8 mouse cellular contexts compared by ENCODE assay signal in genomic region chr3:108653710-108654379, GRCm38 (mm10). TPM values are rescaled to one million over a fixed set of nuclear protein-coding genes. Genes with fewer than 3 reads are reported as not detected.
A peak's percentile ranks its signal among the peaks of the same experiment; 100 is the strongest.
DNase-seq lines count a peak whose midpoint lies in the region; ATAC-seq and TF ChIP-seq lines count a peak whose summit lies in the region.

TSS of gene Clcc1 (plus strand) at chr3:108653913.

- peak within 1 kb of the TSS; percentile 77 for H3K27ac ChIP-seq in cortical plate, adult 2 months (ENCODE audit: insufficient read depth, low read length)

- peak within 1 kb of the TSS; percentile 74 for H3K4me3 ChIP-seq in cortical plate, adult 2 months (ENCODE audit: insufficient read depth, low read length)
- H3K4me3 ChIP-seq in megakaryocyte, embryonic 14.5 days (replicated peaks): peak within 1 kb of the TSS; percentile 97

- peaks cover 2% of the 10 kb centered on the region for H3K27me3 ChIP-seq in megakaryocyte, embryonic 14.5 days (replicated peaks)

- H3K4me1 ChIP-seq in cortical plate, adult 2 months (ENCODE audit: control insufficient read depth, insufficient read depth, low read length): no peaks in the 10 kb centered on the region; the same call in 1 of the 2 replicates
- H3K4me1 ChIP-seq in megakaryocyte, embryonic 14.5 days: peaks cover 29% of the 10 kb centered on the region

- peak; percentile 88 for TF ChIP-seq POLR2A in cortical plate, adult 2 months (IDR thresholded peaks at IDR 0.05; ENCODE audit: extremely low read depth, insufficient read depth, low read length)

- H3K36me3 ChIP-seq in megakaryocyte, embryonic 14.5 days (replicated peaks; ENCODE audit: low read length): peaks cover 12% of the 10 kb centered on the region

- ATAC-seq in activated CD4-positive, CD25-positive, alpha-beta regulatory T cell, adult 4 months: peak; percentile 95

- no peak for TF ChIP-seq CTCF in cortical plate, adult 2 months (IDR thresholded peaks at IDR 0.05; ENCODE audit: extremely low read depth, insufficient read depth, low read length)

- peak; percentile 94 to 95 for DNase-seq in gastrocnemius, adult 8-10 months (ENCODE audit: low spot score in 2 of 2)
- peak; percentile 50 for DNase-seq in hindlimb bud, embryonic 11.5 days (ENCODE audit: extremely low spot score, low read depth, low spot score)
- DNase-seq in left cerebral cortex, adult 8-10 months (ENCODE audit: low spot score in 2 of 2): peak; percentile 89 to 94
- peak; percentile 96 to 97 for DNase-seq in right cerebral cortex, postnatal 10 days (ENCODE audit: low spot score in 2 of 2)
- peak; percentile 96 for DNase-seq in urinary bladder, postnatal 25 days (ENCODE audit: low spot score)

- H3K9me3 ChIP-seq in megakaryocyte, embryonic 14.5 days: peaks cover 6% of the 10 kb centered on the region; the same call in 1 of the 2 replicates

RNA-seq across cellular contexts. Expression of gene Clcc1, which starts in this region (rescaled TPM):
- 10 to 100 TPM; 55.0 to 62.4 TPM for polyA plus RNA-seq in activated CD4-positive, CD25-positive, alpha-beta regulatory T cell, adult 4 months (2017; shearing (Covaris generic))
- 43.8 and 44.6 TPM in 2 replicates for polyA plus RNA-seq in cortical plate, adult 2 months (2012; rRNA removed)
- 10 to 100 TPM; 33.9 to 45.3 (median 37.3) TPM for total RNA-seq in gastrocnemius, adult 8-10 months (2022)
- 10 to 100 TPM; 33.7 to 37.9 (median 35.7) TPM for total RNA-seq in left cerebral cortex, adult 8-10 months (2022)
- polyA plus RNA-seq in megakaryocyte, embryonic 14.5 days (2012; ENCODE audit: insufficient read depth, low replicate concordance): 1.1 and 8.2 TPM in 2 replicates

Comparison
In these comparisons a context has a peak if more than half of its experiments do, and no peak if none do; other contexts are left out.
1. Peak in every context shown above with its lines: DNase-seq, ATAC-seq, H3K4me3 ChIP-seq and H3K27ac ChIP-seq.